Mouse (Mus musculus) limb, embryonic 14.5 days (tissue): ENCODE results near the gene Rcbtb2. TPM values are rescaled to one million over a fixed set of nuclear protein-coding genes. Genes with fewer than 3 reads are reported as not detected.

Experiments
- ATAC-seq: fragments of 200-750 bp; cut with Nextera tagmentation; 2 replicates; pipeline ENCODE4 v1.8.0; 2017; ENCODE audit warnings: low read depth, moderate number of reproducible peaks, moderate TSS enrichment; ENCODE audit not compliant: low FRiP score
- DNase-seq: peaks from one replicate; pipeline ENCODE4 v3.0.0-alpha.2; 2015; ENCODE audit warnings: low spot score
- H3K27ac ChIP-seq: fragments of 300-500 bp; sonication (generic); replicated peaks from 2 replicates; pipeline ENCODE4 v1.5.1; 2014; ENCODE audit warnings: low read depth, mild to moderate bottlenecking, low read length, moderate library complexity, mixed read lengths
- H3K27me3 ChIP-seq: fragments of 300-500 bp; sonication (generic); 2 replicates; pipeline ENCODE4 v1.6.1; 2014; ENCODE audit warnings: low read length, mixed read lengths; ENCODE audit not compliant: control insufficient read depth, insufficient read depth
- H3K36me3 ChIP-seq: fragments of 300-500 bp; sonication (generic); 2 replicates; pipeline ENCODE4 v1.6.1; 2014; ENCODE audit warnings: mild to moderate bottlenecking, low read length, moderate library complexity, mixed read lengths; ENCODE audit not compliant: control insufficient read depth, insufficient read depth
- H3K4me1 ChIP-seq: fragments of 300-500 bp; sonication (generic); 2 replicates; pipeline ENCODE4 v1.6.1; 2014; ENCODE audit warnings: antibody characterized with exemption, low read length, mixed read lengths; ENCODE audit not compliant: control insufficient read depth, insufficient read depth
- H3K4me2 ChIP-seq: fragments of 300-500 bp; sonication (generic); replicated peaks from 2 replicates; pipeline ENCODE4 v1.6.1; 2014; ENCODE audit warnings: low read depth, mild to moderate bottlenecking, low read length, moderate library complexity; ENCODE audit not compliant: severe bottlenecking
- H3K4me3 ChIP-seq: fragments of 300-500 bp; sonication (generic); replicated peaks from 2 replicates; pipeline ENCODE4 v1.5.1; 2014; ENCODE audit warnings: low read length
- H3K9ac ChIP-seq: fragments of 300-500 bp; sonication (generic); 2 replicates; pipeline ENCODE4 v1.6.1; 2014; ENCODE audit warnings: mild to moderate bottlenecking, low read depth, low read length, moderate library complexity; ENCODE audit not compliant: severe bottlenecking
- H3K9me3 ChIP-seq: fragments of 300-500 bp; sonication (generic); 2 replicates; pipeline ENCODE4 v1.6.1; 2016; ENCODE audit warnings: low read length; ENCODE audit not compliant: control insufficient read depth
- POLR2A ChIP-seq: fragments of 200-500 bp; IDR thresholded peaks from 2 replicates; pipeline ENCODE4 v1.8.0; 2012; ENCODE audit warnings: inconsistent platforms, mild to moderate bottlenecking, moderate library complexity, borderline replicate concordance; ENCODE audit not compliant: insufficient read depth, insufficient read length; ENCODE audit errors: extremely low read depth
- WGBS: fragments of 180-500 bp; shearing (Covaris S2); extraction: QIAGEN DNeasy Blood & Tissue Kit; methylation state at CpG from one replicate; pipeline ENCODE4 v1.1.7; 2014; 5-methylcytosine and 5-hydroxymethylcytosine counted together
- polyA plus RNA-seq, 2 experiments: library from polyadenylated mRNA; depleted of rRNA in 1 of 2; stranded (reverse) in 1 of 2; unstranded in 1 of 2; fragments of >200 nt; fragmentation: Nextera tagmentation in 1 of 2; extraction: Ambion mirVana in 1 of 2; gene quantifications; 2 replicates each; pipeline versions ENCODE4 v1.2.1 to v1.2.3; 2012 to 2014

The Rcbtb2 gene
- polyA plus RNA-seq, 2 experiments = 87.0 to 98.8 TPM

DNA sequence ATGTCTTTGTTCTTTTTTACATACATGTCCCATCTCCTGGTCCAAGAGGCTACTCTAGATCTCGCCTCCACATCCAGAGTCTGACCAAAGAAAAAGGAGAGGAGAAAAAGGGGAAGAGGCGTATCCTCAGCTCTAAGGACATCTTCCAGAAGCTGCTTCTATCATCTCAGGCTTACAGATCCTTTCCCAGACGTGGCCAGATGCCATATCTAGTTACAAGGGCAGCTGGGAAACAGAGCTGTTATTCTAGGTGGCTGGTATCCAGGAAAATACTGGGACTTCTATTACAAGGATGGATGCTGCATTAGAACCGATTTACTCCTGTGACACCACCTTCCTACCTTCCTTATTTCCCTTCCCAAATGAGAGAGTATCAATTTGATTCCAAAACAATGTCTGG lies 9.9 kb downstream of the Rcbtb2 start:
- no peaks in the 10 kb centered on the region for H3K9me3 ChIP-seq
- H3K4me1 ChIP-seq = no peaks in the 10 kb centered on the region
- no peak for DNase-seq
- no peak for ATAC-seq
- H3K4me2 ChIP-seq = no peak overlapping the region
- no peak for TF ChIP-seq POLR2A
- no peak overlapping the region for H3K9ac ChIP-seq
- 69% methylated on average over 4 of the region's 4 CpGs for WGBS
- H3K27me3 ChIP-seq = no peaks in the 10 kb centered on the region
- no peak overlapping the region for H3K4me3 ChIP-seq
- H3K27ac ChIP-seq = no peak overlapping the region
- H3K36me3 ChIP-seq = no peaks in the 10 kb centered on the region

DNA sequence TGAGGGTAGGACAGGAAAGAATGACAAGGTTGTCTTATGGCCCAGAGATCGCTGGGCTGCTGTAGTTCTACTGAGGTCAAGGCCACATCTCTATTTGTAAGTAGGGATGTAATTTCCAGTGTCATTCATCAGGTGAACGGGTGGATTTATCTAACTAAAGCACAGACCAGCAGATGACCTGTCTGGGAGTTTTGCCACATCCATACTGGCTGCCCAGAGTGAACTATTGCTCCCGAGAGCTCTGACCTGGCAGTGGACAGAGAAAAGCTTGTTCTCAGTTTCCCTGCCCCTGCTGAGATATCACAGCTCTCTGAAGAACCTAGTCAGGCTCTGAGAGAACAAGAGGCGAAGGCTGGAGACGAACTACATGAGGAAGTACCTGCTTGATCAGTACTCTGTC lies 14.4 kb downstream of the Rcbtb2 start:
- no peak for TF ChIP-seq POLR2A
- 79% methylated on average over 5 of the region's 5 CpGs for WGBS
- H3K4me3 ChIP-seq = no peak overlapping the region
- DNase-seq (no peak), ATAC-seq (no peak)
- H3K9ac ChIP-seq = no peak overlapping the region
- no peak overlapping the region for H3K4me2 ChIP-seq
- no peaks in the 10 kb centered on the region for H3K27me3 ChIP-seq
- 0 out of 2 replicates have a peak, but pooled peaks cover 4% of the 10 kb centered on the region for H3K4me1 ChIP-seq
- H3K36me3 ChIP-seq = no peaks in the 10 kb centered on the region
- H3K27ac ChIP-seq = no peak overlapping the region
- no peaks in the 10 kb centered on the region for H3K9me3 ChIP-seq

DNA sequence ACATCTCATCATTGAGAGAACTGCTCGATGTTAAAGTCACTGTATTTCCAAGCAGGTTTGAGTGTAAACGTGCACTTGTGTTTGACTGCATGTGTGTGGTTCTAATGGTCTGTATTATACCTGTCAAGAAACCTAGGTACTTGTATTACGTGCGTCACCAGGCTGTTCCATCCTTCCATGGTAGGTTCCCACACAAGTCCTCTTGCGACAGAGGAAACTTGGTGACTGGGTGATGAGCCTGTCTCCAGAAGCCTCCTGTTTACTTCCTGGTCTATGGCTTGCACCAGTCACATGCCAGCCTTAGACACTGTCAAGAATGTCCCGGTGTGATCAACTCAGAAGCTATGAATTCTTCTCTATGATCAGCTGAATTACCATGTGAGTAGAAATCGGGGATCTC lies 15.6 kb downstream of the Rcbtb2 start:
- no peaks in the 10 kb centered on the region for H3K27me3 ChIP-seq
- no peak for TF ChIP-seq POLR2A
- H3K4me1 ChIP-seq = 0 out of 2 replicates have a peak, but pooled peaks cover 4% of the 10 kb centered on the region
- WGBS = 94% methylated on average over 7 of the region's 7 CpGs
- no peaks in the 10 kb centered on the region for H3K9me3 ChIP-seq
- no peak overlapping the region for H3K9ac ChIP-seq
- H3K27ac ChIP-seq = no peak overlapping the region
- ATAC-seq (no peak), DNase-seq (no peak)
- H3K4me2 ChIP-seq = no peak overlapping the region
- no peaks in the 10 kb centered on the region for H3K36me3 ChIP-seq
- no peak overlapping the region for H3K4me3 ChIP-seq

DNA sequence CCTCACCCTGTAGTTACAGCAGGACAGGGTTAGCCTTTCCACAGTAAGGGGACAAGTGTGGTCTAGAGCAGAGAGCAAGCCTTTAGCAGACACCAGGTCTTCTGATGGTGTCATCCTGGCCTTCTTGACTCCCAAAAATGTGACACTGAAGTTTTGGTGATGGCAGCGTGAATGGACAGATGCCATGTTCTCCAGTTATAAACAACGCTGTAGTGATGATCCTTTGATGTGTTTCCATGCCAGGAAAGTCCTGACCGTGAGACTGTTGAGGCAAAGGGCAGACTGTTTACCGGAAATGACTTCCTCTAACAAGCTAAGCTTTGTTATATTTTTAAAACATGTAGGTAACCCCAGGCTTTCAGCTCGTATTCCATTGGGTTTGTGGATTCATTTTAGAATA lies 17.0 kb downstream of the Rcbtb2 start:
- no peaks in the 10 kb centered on the region for H3K9me3 ChIP-seq
- TF ChIP-seq POLR2A = no peak
- 75% methylated on average over 5 of the region's 5 CpGs for WGBS

DNA sequence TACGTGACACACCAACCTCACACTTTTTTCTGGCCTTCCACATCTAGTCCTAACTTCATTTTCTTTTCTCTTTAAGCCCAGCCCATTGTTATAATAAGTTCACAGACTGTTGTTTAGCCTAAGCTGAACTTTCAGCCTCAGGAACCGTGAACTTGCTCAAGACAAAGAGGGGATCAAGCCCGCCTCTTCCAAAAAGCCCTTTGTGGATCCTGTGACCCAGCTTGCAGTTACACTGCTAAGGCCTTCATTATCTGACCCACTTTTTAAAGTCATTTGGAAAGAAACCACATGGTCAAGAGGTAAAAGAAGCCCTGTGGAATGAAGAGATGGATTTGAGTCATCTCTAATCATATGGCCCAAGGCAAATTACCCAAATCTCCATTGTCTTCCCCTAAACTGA lies 19.0 kb downstream of the Rcbtb2 start:
- no peak for ATAC-seq
- H3K4me2 ChIP-seq = peak overlapping the region; percentile 75; the same call in 1 of the 2 replicates
- TF ChIP-seq POLR2A = no peak
- 0 out of 2 replicates have a peak, but pooled peaks cover 12% of the 10 kb centered on the region for H3K4me1 ChIP-seq
- peak overlapping the region; percentile 99 for H3K27ac ChIP-seq
- no peaks in the 10 kb centered on the region for H3K27me3 ChIP-seq
- no peaks in the 10 kb centered on the region for H3K9me3 ChIP-seq
- 83% methylated on average over 3 of the region's 3 CpGs for WGBS
- no peak for DNase-seq
- no peaks in the 10 kb centered on the region for H3K36me3 ChIP-seq
- H3K4me3 ChIP-seq = no peak overlapping the region
- no peak overlapping the region for H3K9ac ChIP-seq

More for the DNA sequence above, 17.0 kb downstream of the Rcbtb2 start:
- Histone ChIP-seq H3K4me1 (0 out of 2 replicates have a peak, but pooled peaks cover 10% of the 10 kb centered on the region), H3K9ac (no peak overlapping the region), H3K27me3 (no peaks in the 10 kb centered on the region), H3K4me3 (no peak overlapping the region), H3K27ac (no peak overlapping the region), H3K4me2 (no peak overlapping the region), H3K36me3 (no peaks in the 10 kb centered on the region)
- ATAC-seq = no peak
- no peak for DNase-seq

DNA sequence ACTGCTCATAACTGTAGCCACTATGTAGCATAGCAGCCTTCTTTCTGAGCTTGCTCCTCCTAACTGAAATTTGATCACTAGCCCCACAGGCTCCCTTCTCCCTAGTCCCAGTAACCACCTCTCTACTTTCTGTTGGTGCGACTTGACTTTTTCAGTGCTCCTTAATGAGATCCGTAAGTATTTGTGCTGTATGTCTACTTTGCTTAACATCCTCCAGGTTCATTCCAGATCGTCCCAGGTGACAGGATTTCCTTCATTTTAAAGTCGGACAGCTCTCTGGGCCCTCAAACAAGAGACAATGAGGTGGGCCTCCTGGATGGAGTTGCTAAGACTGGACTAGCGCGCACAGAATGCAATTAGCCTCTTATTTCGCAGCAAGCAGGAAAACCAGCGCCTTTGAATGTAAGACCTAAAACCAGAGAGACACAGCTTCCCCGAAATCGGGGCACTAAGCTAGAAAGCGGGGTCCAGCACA lies 19.6 kb downstream of the Rcbtb2 start:
- Histone ChIP-seq H3K4me2 (peak overlapping the region; percentile 75), H3K36me3 (no peaks in the 10 kb centered on the region; the same call in 1 of the 2 replicates), H3K27me3 (no peaks in the 10 kb centered on the region), H3K9ac (peak overlapping the region; percentile 96), H3K27ac (peak overlapping the region; percentile 99), H3K9me3 (no peaks in the 10 kb centered on the region), H3K4me3 (peak overlapping the region; percentile 67), H3K4me1 (0 out of 2 replicates have a peak, but pooled peaks cover 12% of the 10 kb centered on the region)
- peak; percentile 70 for DNase-seq
- ATAC-seq = peak; percentile 56; the same call in 1 of the 2 replicates
- no peak for TF ChIP-seq POLR2A
- under 1% methylated on average over 11 of the region's 11 CpGs for WGBS
